Comparison of ENCODE assay signal across 10 mouse cellular contexts in genomic region chr17:47841931-47842623, GRCm38 (mm10). TPM values are rescaled to one million over a fixed set of nuclear protein-coding genes. Genes with fewer than 3 reads are reported as not detected.
A peak's percentile ranks its signal among the peaks of the same experiment; 100 is the strongest.
DNase-seq lines count a peak whose midpoint lies in the region; ATAC-seq and TF ChIP-seq lines count a peak whose summit lies in the region.
"Had no signal": no experiment of that assay in that cellular context is flagged by ENCODE, and none has a peak within 500 bp of the region (broad histone marks: within the 10 kb centered on the region; RNA-seq: fewer than 3 reads in every experiment).

No protein-coding gene starts in this region.

- intact Hi-C loops in heart, adult 2 months (cut with DNase I) = no loop called here

- no peaks in the 10 kb centered on the region for H3K36me3 ChIP-seq in hindbrain, postnatal 0 days (ENCODE audit: insufficient read depth, low read length)
- no peaks in the 10 kb centered on the region for H3K36me3 ChIP-seq in hindbrain, embryonic 11.5 days (ENCODE audit: control insufficient read depth, insufficient read depth, low read length)
- no peaks in the 10 kb centered on the region for H3K36me3 ChIP-seq in heart, adult 2 months (ENCODE audit: control insufficient read depth, insufficient read depth, low read length)
- H3K36me3 ChIP-seq in kidney, embryonic 16.5 days (ENCODE audit: insufficient read depth, low read length) = no peaks in the 10 kb centered on the region
- no peaks in the 10 kb centered on the region for H3K36me3 ChIP-seq in forebrain, embryonic 11.5 days (ENCODE audit: control insufficient read depth, insufficient read depth, low read length)
- H3K36me3 ChIP-seq: G1E had no signal

- H3K4me3 ChIP-seq in hindbrain, postnatal 0 days (ENCODE audit: low read length) = no peak overlapping the region
- H3K4me3 ChIP-seq in hindbrain, embryonic 11.5 days (ENCODE audit: low read depth, low read length) = no peak overlapping the region
- no peak overlapping the region for H3K4me3 ChIP-seq in heart, adult 2 months
- no peak overlapping the region for H3K4me3 ChIP-seq in kidney, embryonic 16.5 days (ENCODE audit: low read length)
- no peak overlapping the region for H3K4me3 ChIP-seq in forebrain, embryonic 11.5 days (ENCODE audit: low read depth, low read length)

- TF ChIP-seq EP300 in heart, adult 2 months (IDR thresholded peaks at IDR 0.05; ENCODE audit: insufficient read depth, low read depth, low read length) = peak; percentile 66

- no peaks in the 10 kb centered on the region for H3K4me1 ChIP-seq in hindbrain, postnatal 0 days (ENCODE audit: insufficient read depth, low read length)
- H3K4me1 ChIP-seq in hindbrain, embryonic 11.5 days (replicated peaks; ENCODE audit: control insufficient read depth, insufficient read depth, low read length) = no peaks in the 10 kb centered on the region
- H3K4me1 ChIP-seq in heart, adult 2 months (ENCODE audit: control insufficient read depth, insufficient read depth, low read length) = peaks cover 8% of the 10 kb centered on the region
- H3K4me1 ChIP-seq in kidney, embryonic 16.5 days (ENCODE audit: insufficient read depth, low read length) = peaks cover 12% of the 10 kb centered on the region
- H3K4me1 ChIP-seq in forebrain, embryonic 11.5 days (replicated peaks; ENCODE audit: control insufficient read depth, insufficient read depth, low read length) = no peaks in the 10 kb centered on the region

- H3K9ac ChIP-seq in hindbrain, postnatal 0 days (replicated peaks; ENCODE audit: low read length) = no peak overlapping the region
- no peak overlapping the region for H3K9ac ChIP-seq in hindbrain, embryonic 11.5 days (ENCODE audit: low read depth, low read length)
- H3K9ac ChIP-seq in heart, adult 2 months (ENCODE audit: low read depth, low read length) = no peak overlapping the region
- H3K9ac ChIP-seq in kidney, embryonic 16.5 days (replicated peaks; ENCODE audit: low read length) = no peak overlapping the region
- H3K9ac ChIP-seq in forebrain, embryonic 11.5 days (ENCODE audit: low read length) = no peak overlapping the region

- 66% methylated on average over 19 of the region's 19 CpGs for WGBS in hindbrain, postnatal 0 days
- WGBS in hindbrain, embryonic 11.5 days = 76% methylated on average over 19 of the region's 19 CpGs
- 41% methylated on average over 19 of the region's 19 CpGs for WGBS in heart, adult 2 months
- 53% methylated on average over 19 of the region's 19 CpGs for WGBS in kidney, embryonic 16.5 days
- 84% methylated on average over 19 of the region's 19 CpGs for WGBS in forebrain, embryonic 11.5 days

- H3K9me3 ChIP-seq in hindbrain, postnatal 0 days (ENCODE audit: low read length) = no peaks in the 10 kb centered on the region
- H3K9me3 ChIP-seq in hindbrain, embryonic 11.5 days (ENCODE audit: control insufficient read depth, low read length) = no peaks in the 10 kb centered on the region
- peaks cover 2% of the 10 kb centered on the region; the same call in 1 of the 2 replicates for H3K9me3 ChIP-seq in kidney, embryonic 16.5 days (ENCODE audit: low read length)
- H3K9me3 ChIP-seq in forebrain, embryonic 11.5 days (ENCODE audit: control insufficient read depth, low read length) = no peaks in the 10 kb centered on the region; the same call in 1 of the 2 replicates

- peak; percentile 60 for DNase-seq in hindbrain, postnatal 0 days (ENCODE audit: low spot score)
- no peak for DNase-seq in hindbrain, embryonic 11.5 days (ENCODE audit: low spot score)
- peak; percentile 60 for DNase-seq in brain, adult 2 months (ENCODE audit: low read depth, low spot score)
- DNase-seq in heart, adult 2 months = peak; percentile 88
- DNase-seq in ovary, adult 18-20 months (ENCODE audit: low spot score) = peak; percentile 86
- DNase-seq in layer of hippocampus, adult 8-10 months (ENCODE audit: low spot score in 2 of 2) = no peak
- no peak for DNase-seq in forebrain, embryonic 11.5 days (ENCODE audit: low spot score)

- no peak overlapping the region for H3K4me2 ChIP-seq in hindbrain, postnatal 0 days (ENCODE audit: low read depth, low read length)
- H3K4me2 ChIP-seq in hindbrain, embryonic 11.5 days (replicated peaks; ENCODE audit: low read depth, low read length) = no peak overlapping the region
- H3K4me2 ChIP-seq in kidney, embryonic 16.5 days (replicated peaks; ENCODE audit: low read depth, low read length) = no peak overlapping the region
- no peak overlapping the region for H3K4me2 ChIP-seq in forebrain, embryonic 11.5 days (ENCODE audit: low read depth, low read length, severe bottlenecking)

- no peaks in the 10 kb centered on the region for H3K79me2 ChIP-seq in heart, adult 2 months (replicated peaks; ENCODE audit: control insufficient read depth, insufficient read depth, low read length)

- no peaks in the 10 kb centered on the region for H3K27me3 ChIP-seq in hindbrain, postnatal 0 days (ENCODE audit: insufficient read depth, low read length)
- H3K27me3 ChIP-seq in hindbrain, embryonic 11.5 days (ENCODE audit: control insufficient read depth, insufficient read depth, low read length) = no peaks in the 10 kb centered on the region
- H3K27me3 ChIP-seq in heart, adult 2 months (ENCODE audit: control insufficient read depth, insufficient read depth, low read length) = no peaks in the 10 kb centered on the region
- H3K27me3 ChIP-seq in kidney, embryonic 16.5 days (ENCODE audit: insufficient read depth, low read length) = no peaks in the 10 kb centered on the region
- no peaks in the 10 kb centered on the region for H3K27me3 ChIP-seq in forebrain, embryonic 11.5 days (ENCODE audit: control insufficient read depth, insufficient read depth, low read length)

- H3K27ac ChIP-seq in hindbrain, postnatal 0 days = no peak overlapping the region
- no peak overlapping the region for H3K27ac ChIP-seq in hindbrain, embryonic 11.5 days (ENCODE audit: low read depth, low read length)
- H3K27ac ChIP-seq in heart, adult 2 months = no peak overlapping the region
- H3K27ac ChIP-seq in kidney, embryonic 16.5 days (ENCODE audit: low read length) = peak overlapping the region; percentile 27
- H3K27ac ChIP-seq in forebrain, embryonic 11.5 days (ENCODE audit: low read depth, low read length) = no peak overlapping the region

- TF ChIP-seq CTCF in hindbrain, postnatal 0 days (IDR thresholded peaks at IDR 0.05; ENCODE audit: low read depth) = no peak
- TF ChIP-seq CTCF in heart, adult 2 months (IDR thresholded peaks at IDR 0.05) = no peak

- ATAC-seq in hindbrain, postnatal 0 days = peak; percentile 51; the same call in 1 of the 2 replicates
- no peak for ATAC-seq in hindbrain, embryonic 11.5 days (ENCODE audit: low FRiP score)
- ATAC-seq in kidney, embryonic 16.5 days (ENCODE audit: low FRiP score, low TSS enrichment) = peak; percentile 67
- no peak for ATAC-seq in forebrain, embryonic 11.5 days (replicated peaks; ENCODE audit: low FRiP score)

- TF ChIP-seq POLR2A in heart, adult 2 months (IDR thresholded peaks at IDR 0.05; ENCODE audit: insufficient read depth, low read depth, low read length) = no peak

RNA-seq across cellular contexts. Expression of gene Mdfi, which starts 7.6 kb away (rescaled TPM):
- 14.7 and 38.7 TPM in 2 replicates for total RNA-seq in hindbrain, postnatal 0 days (2014; rRNA removed)
- 2.6 TPM in 2 replicates for polyA plus RNA-seq in hindbrain, postnatal 0 days (2015; fragmentation: Nextera tagmentation; extraction: Ambion mirVana)
- polyA plus RNA-seq in hindbrain, embryonic 11.5 days (2014; fragmentation: Nextera tagmentation; extraction: Ambion mirVana) = 39.0 and 40.5 TPM in 2 replicates
- total RNA-seq in heart, adult 2 months (2021) = 1 to 10 TPM; 1.8 to 2.0 TPM
- polyA plus RNA-seq in heart, adult 2 months (2012; rRNA removed) = 9.6 and 11.1 TPM in 2 replicates
- 13.9 and 14.0 TPM in 2 replicates for polyA plus RNA-seq in kidney, embryonic 16.5 days (2015; fragmentation: Nextera tagmentation; extraction: Ambion mirVana)
- 1 to 10 TPM in 2 of 4 experiments, under 1 TPM in 2; 0.37 to 2.1 (median 0.91) TPM for total RNA-seq in layer of hippocampus, adult 8-10 months (2022)
- polyA plus RNA-seq in forebrain, embryonic 11.5 days (2014; fragmentation: Nextera tagmentation; extraction: Ambion mirVana) = 20.6 and 23.6 TPM in 2 replicates
- total RNA-seq: neutrophil, adult 5-6 weeks had no signal
- polyA plus RNA-seq: G1E had no signal

Comparison
In these comparisons a context has a peak if more than half of its experiments do, and no peak if none do; other contexts are left out.
1. ATAC-seq: peak in hindbrain, postnatal 0 days (single experiment) and kidney, embryonic 16.5 days (single experiment); none in hindbrain, embryonic 11.5 days (single experiment) and forebrain, embryonic 11.5 days (single experiment).
2. DNase-seq: peak in hindbrain, postnatal 0 days (single experiment), brain, adult 2 months (single experiment), heart, adult 2 months (2 of 2) and ovary, adult 18-20 months (single experiment); none in hindbrain, embryonic 11.5 days (single experiment), layer of hippocampus, adult 8-10 months (0 of 2) and forebrain, embryonic 11.5 days (single experiment).